ENCODE assay signal across 7 mouse cellular contexts in genomic region chr10:30810967-30811293, GRCm38 (mm10). TPM values are rescaled to one million over a fixed set of nuclear protein-coding genes. Genes with fewer than 3 reads are reported as not detected.
A peak's percentile ranks its signal among the peaks of the same experiment; 100 is the strongest.
DNase-seq lines count a peak whose midpoint lies in the region; ATAC-seq lines count a peak whose summit lies in the region.

No protein-coding gene starts in this region.

- H3K4me2 ChIP-seq in intestine, embryonic 15.5 days (replicated peaks), result peak overlapping the region; percentile 52
- peak overlapping the region; percentile 36; the same call in 1 of the 2 replicates for H3K4me2 ChIP-seq in midbrain, embryonic 11.5 days

- intact Hi-C loops in gastrocnemius, postnatal 36 days (cut with DNase I), result no loop called here
- intact Hi-C loops in left cerebral cortex, postnatal 36 days (cut with DNase I), result no loop called here

- no peak overlapping the region for H3K27ac ChIP-seq in intestine, embryonic 15.5 days
- H3K27ac ChIP-seq in midbrain, embryonic 11.5 days (ENCODE audit: low read depth, low read length), result no peak overlapping the region

- ATAC-seq in intestine, embryonic 15.5 days, result peak; percentile 97
- ATAC-seq in midbrain, embryonic 11.5 days (ENCODE audit: low FRiP score), result peak; percentile 97

- H3K4me1 ChIP-seq in intestine, embryonic 15.5 days (replicated peaks), result no peaks in the 10 kb centered on the region
- no peaks in the 10 kb centered on the region for H3K4me1 ChIP-seq in midbrain, embryonic 11.5 days (ENCODE audit: control insufficient read depth, insufficient read depth, low read length)

- no peaks in the 10 kb centered on the region for H3K27me3 ChIP-seq in intestine, embryonic 15.5 days (replicated peaks)
- H3K27me3 ChIP-seq in midbrain, embryonic 11.5 days (ENCODE audit: control insufficient read depth, insufficient read depth, low read length), result no peaks in the 10 kb centered on the region

- H3K36me3 ChIP-seq in intestine, embryonic 15.5 days, result no peaks in the 10 kb centered on the region
- no peaks in the 10 kb centered on the region for H3K36me3 ChIP-seq in midbrain, embryonic 11.5 days (ENCODE audit: control insufficient read depth, insufficient read depth, low read length)

- H3K4me3 ChIP-seq in intestine, embryonic 15.5 days (replicated peaks), result peak overlapping the region; percentile 39
- peak overlapping the region; percentile 21 for H3K4me3 ChIP-seq in midbrain, embryonic 11.5 days (ENCODE audit: low read depth, low read length)

- H3K9me3 ChIP-seq in intestine, embryonic 15.5 days, result no peaks in the 10 kb centered on the region
- no peaks in the 10 kb centered on the region for H3K9me3 ChIP-seq in midbrain, embryonic 11.5 days (ENCODE audit: control insufficient read depth, low read length)

- WGBS in intestine, embryonic 15.5 days, result 13% methylated on average over 11 of the region's 11 CpGs
- WGBS in midbrain, embryonic 11.5 days, result 20% methylated on average over 11 of the region's 11 CpGs

- peak; percentile 80 for DNase-seq in adrenal gland, adult 2 months
- DNase-seq in embryo, embryonic 11 days, result peak; percentile 86
- DNase-seq in gastrocnemius, postnatal 36 days, result peak; percentile 45 to 70
- DNase-seq in left cerebral cortex, postnatal 36 days (ENCODE audit: low spot score in 2 of 2), result peak; percentile 74 to 80
- DNase-seq in midbrain, embryonic 11.5 days (ENCODE audit: low spot score, missing footprints), result peak; percentile 98
- peak; percentile 91 for DNase-seq in skeletal muscle tissue, adult 2 months (ENCODE audit: low read depth, low spot score)

- H3K9ac ChIP-seq in intestine, embryonic 15.5 days, result peak overlapping the region; percentile 44; the same call in 1 of the 2 replicates
- H3K9ac ChIP-seq in midbrain, embryonic 11.5 days (ENCODE audit: low read length), result 0 out of 2 replicates have a peak overlapping the region, but pooled peaks have one; percentile 30

RNA-seq across cellular contexts. Expression of gene Ncoa7, which starts 7.8 kb away (rescaled TPM):
- 10 to 100 TPM; 32.6 to 34.1 TPM for total RNA-seq in adrenal gland, adult 2 months (2021)
- 7.7 and 11.2 TPM in 2 replicates for polyA plus RNA-seq in adrenal gland, adult 2 months (2012; rRNA removed)
- total RNA-seq in gastrocnemius, postnatal 36 days (2021), result 1 to 10 TPM; 2.1 to 2.5 TPM
- polyA plus RNA-seq in intestine, embryonic 15.5 days (2015; fragmentation: Nextera tagmentation; extraction: Ambion mirVana), result 9.3 and 10.0 TPM in 2 replicates
- 100 to 1,000 TPM; 105 to 109 TPM for total RNA-seq in left cerebral cortex, postnatal 36 days (2021)
- 6.4 and 7.3 TPM in 2 replicates for polyA plus RNA-seq in midbrain, embryonic 11.5 days (2014; fragmentation: Nextera tagmentation; extraction: Ambion mirVana)

RNA-seq across cellular contexts. Expression of gene Hey2, which starts 31.7 kb away (rescaled TPM):
- total RNA-seq in adrenal gland, adult 2 months (2021), result 1 to 10 TPM; 1.4 to 1.5 TPM
- polyA plus RNA-seq in adrenal gland, adult 2 months (2012; rRNA removed), result 2.7 and 4.7 TPM in 2 replicates
- under 1 TPM; 0.37 to 0.43 TPM for total RNA-seq in gastrocnemius, postnatal 36 days (2021)
- polyA plus RNA-seq in intestine, embryonic 15.5 days (2015; fragmentation: Nextera tagmentation; extraction: Ambion mirVana), result 4.0 and 5.0 TPM in 2 replicates
- 1 to 10 TPM; 6.3 to 6.5 TPM for total RNA-seq in left cerebral cortex, postnatal 36 days (2021)
- 2.8 and 4.0 TPM in 2 replicates for polyA plus RNA-seq in midbrain, embryonic 11.5 days (2014; fragmentation: Nextera tagmentation; extraction: Ambion mirVana)

Comparison
In these comparisons a context has a peak if more than half of its experiments do, and no peak if none do; other contexts are left out.
1. RNA of gene Ncoa7, which starts 7.8 kb away (total RNA-seq): 105 to 109 TPM in left cerebral cortex, postnatal 36 days and 32.6 to 34.1 TPM in adrenal gland, adult 2 months; 2.1 to 2.5 TPM in gastrocnemius, postnatal 36 days; every median in the first group is over 4 times any median in the second.
2. Peak in every context shown above with its lines, with median percentiles within 50 percentile points of each other: DNase-seq.